Mouse (Mus musculus) testis, postnatal 14 days (tissue): ENCODE measurements around the gene Sp140.
"Not testable (repeated sequence)": the region's sequence is repeated elsewhere in the genome, so short reads cannot be mapped to it uniquely, and the experiment has no call there.

Experiments
- DNase-seq: peaks from one replicate; pipeline ENCODE4 v3.0.0; 2021; ENCODE audit warnings: low spot score

Gene Sp140

DNA sequence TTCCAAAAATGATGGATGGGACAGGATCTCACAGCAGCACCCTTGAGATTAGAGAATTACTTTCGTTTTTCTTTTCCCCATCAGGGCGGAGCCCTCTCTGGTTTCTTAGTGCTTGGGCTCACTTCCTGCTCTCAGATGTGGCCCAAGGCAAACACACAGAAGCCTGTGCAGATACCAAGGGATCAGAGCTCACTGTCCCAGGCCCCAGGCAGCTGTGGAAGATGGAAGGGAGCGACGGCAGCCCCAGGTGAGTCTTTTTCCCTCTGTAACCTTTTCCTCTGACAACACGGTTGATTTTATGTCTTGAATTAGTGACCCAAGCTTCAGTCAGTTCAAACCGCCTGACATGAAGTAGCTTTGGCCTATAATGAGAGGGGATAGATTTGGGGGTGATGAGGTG, 49.7 kb downstream of the Sp140 start, which contains the start of gene Sp100:
Gene Sp100 (plus strand): TSS at position 108 of the 400 bp plus-strand sequence.
- DNase-seq, result not testable (repeated sequence)

DNA sequence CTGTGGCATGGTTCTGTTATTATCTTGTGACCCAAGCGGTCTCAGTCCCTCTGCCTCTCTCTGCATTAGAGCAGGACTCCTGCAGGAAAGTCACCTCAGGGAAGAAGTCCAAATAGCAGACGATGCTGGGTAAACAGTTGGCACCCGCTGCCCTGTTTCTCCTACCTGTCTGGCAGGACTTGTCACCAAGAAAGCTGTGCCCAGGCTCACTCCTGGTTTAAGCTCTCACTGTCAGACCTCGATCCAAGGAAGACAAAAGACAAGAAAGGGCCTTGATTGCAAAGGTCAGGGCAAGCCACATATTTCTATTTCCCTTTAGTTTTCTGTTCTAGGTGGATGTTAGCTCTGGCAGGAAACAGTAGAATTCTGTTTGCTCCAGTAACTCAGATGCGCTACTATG, 50.3 kb downstream of the Sp140 start:
- DNase-seq, result not testable (repeated sequence)

DNA sequence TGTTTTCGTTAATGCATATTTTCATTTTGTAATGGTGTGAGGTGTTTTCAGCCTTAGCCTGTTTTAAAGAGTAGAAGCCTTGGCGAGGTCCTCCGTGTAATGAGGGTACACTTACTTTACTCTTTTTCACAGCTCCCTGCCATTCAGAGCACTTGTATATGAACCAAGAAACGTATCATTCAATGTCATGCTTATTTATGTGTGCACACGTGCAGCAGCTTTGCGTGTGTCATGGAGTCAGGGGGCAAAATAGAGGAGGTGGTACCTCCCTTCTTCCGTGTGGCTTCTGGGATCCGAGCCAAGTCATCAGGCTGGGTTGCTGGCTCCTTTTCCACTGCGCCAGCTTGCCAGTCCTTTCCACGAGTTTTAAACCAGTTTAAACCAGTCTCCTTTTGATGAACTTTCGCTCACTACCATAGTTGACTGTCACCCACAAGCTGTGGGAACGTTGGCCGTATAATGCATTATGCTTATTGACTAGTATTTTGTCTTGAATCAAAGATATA, 51.6 kb downstream of the Sp140 start:
- DNase-seq, result not testable (repeated sequence)

DNA sequence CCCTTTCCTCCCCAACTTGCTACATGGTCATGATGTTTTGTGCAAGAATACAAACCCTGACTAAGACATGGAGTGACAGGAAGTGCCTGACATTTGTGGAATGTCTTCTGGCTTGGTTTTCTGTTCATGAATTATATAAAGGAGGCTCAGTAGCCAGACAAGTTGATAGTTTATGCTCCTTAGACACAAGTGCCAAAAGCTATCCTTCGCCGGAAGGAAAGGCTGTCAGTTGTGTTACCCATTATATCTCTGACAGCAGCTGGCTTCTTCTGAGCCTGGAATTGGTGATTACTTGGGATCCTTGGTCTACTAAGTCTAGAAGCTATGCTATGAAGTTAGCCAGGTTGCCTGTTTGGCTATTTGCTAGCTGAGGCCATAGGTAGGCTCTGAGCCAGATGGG, 57.0 kb downstream of the Sp140 start:
- DNase-seq, result not testable (repeated sequence)

DNA sequence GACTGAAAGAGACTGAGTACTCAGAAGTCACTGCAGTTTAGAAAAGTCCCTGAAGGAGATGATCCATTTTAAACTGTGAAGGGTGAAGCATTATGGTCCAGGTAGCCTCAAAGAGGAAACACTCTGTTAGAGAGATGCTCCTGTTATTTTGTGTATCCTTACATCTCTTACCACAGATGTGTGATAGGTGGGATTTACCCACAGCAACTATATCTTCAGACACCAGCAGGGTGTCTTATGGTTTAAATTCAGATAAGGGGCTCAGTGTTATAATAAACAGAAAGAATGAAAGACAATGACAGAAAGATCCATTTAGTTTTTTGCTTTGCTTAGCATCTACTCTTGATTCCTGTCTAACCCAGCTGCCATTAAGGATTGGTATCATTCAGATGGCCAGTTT, 64.1 kb downstream of the Sp140 start:
- DNase-seq, result no peak

GRCm38 (mm10) chr1:85680226-85680625, 80.0 kb downstream of the Sp140 start:
- DNase-seq, result no peak

GRCm38 (mm10) chr1:85686666-85687065, 86.5 kb downstream of the Sp140 start:
- DNase-seq, result no peak

DNA sequence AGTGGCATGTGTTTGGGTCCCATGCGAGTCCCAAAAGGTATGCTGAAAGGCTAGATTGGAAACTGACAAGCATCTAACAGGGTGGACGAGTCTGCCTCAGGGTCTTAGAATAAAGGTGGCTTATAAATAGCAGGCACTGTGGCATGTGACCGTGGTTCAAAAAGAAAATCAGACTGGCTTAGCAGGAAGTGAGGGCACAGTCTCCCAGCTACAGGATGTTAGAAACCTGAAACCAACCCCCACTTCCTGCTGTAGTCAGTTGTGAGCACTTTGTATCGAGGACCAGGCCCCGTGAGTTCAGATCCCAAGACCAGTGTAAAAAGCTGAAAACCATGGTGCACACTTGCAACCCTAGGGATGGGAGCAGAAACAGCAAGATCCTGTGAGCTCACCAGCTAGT, 87.2 kb downstream of the Sp140 start:
- DNase-seq, result no peak

DNA sequence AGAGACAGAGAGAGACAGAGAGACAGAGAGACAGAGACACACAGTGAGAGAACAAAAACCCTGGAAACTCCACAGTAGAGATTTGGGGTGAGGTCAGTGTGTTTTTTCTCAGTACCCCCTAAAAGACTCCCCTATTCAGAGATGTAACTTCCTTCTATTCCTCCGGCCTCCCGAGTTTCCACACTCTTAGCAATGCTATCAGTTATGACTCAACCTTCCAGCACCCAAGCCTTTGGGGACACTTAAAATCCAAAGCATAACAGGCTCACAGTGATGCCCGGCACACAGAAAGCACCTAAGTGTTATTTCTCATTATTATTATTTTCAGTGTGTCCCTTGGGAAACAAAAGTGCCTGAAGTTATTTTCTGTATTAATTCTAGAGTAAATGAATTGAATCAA, 90.4 kb downstream of the Sp140 start:
- DNase-seq, result no peak

GRCm38 (mm10) chr1:85692281-85692680, 92.1 kb downstream of the Sp140 start:
- DNase-seq, result no peak

DNA sequence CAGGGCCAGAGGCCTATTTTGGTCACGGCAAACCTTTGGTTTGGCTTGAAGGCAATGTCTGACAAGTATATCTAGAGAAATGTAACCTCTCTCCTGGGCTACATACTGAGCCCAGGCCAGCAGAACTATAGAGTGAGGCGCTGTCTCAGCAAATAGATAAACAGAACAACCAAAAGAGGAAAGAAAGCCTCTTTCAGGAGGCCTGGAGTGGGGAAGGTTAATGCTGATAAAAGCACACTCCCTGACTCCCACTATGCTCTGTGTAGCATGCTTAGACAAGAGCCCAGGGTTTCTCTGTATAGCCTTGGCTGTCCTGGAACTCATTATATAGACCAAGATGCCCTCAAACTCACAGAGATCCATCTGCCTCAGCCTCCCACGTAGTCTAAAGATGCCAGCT, 93.1 kb downstream of the Sp140 start:
- no peak for DNase-seq
